Mouse (Mus musculus) heart, adult 2 months (tissue): ENCODE measurements at regions not wholly inside any gene's neighbourhood (a gene's known extent, or its start where the extent isn't known, plus 50 kb on each side); places are given as distances from the start of the nearest gene placed in this dataset.
A peak's percentile ranks its signal among the peaks of the same experiment; 100 is the strongest.

Source experiments
- DNase-seq, 2 experiments: peaks; one replicate each; pipeline ENCODE4 v3.0.0; 2021
- H3K27ac ChIP-seq: fragments of 200-600 bp; 2 replicates; pipeline ENCODE4 v1.8.1; 2022
- H3K27me3 ChIP-seq: fragments of 200-500 bp; 2 replicates; pipeline ENCODE4 v1.6.1; 2012; ENCODE audit warnings: mild to moderate bottlenecking, low read length, inconsistent platforms, mixed read lengths; ENCODE audit not compliant: control insufficient read depth, insufficient read depth
- H3K36me3 ChIP-seq: fragments of 200-500 bp; 2 replicates; pipeline ENCODE4 v1.6.1; 2012; ENCODE audit warnings: low read length, inconsistent platforms; ENCODE audit not compliant: control insufficient read depth, insufficient read depth
- H3K4me1 ChIP-seq: fragments of 200-500 bp; 2 replicates; pipeline ENCODE4 v1.6.1; 2011; ENCODE audit warnings: low read length; ENCODE audit not compliant: control insufficient read depth, insufficient read depth
- H3K4me3 ChIP-seq: fragments of 200-600 bp; 2 replicates; pipeline ENCODE4 v1.8.1; 2022
- H3K79me2 ChIP-seq: fragments of 200-500 bp; replicated peaks from 2 replicates; pipeline ENCODE4 v1.6.1; 2012; ENCODE audit warnings: mild to moderate bottlenecking, inconsistent platforms, low read length, moderate library complexity, mixed read lengths; ENCODE audit not compliant: control insufficient read depth, insufficient read depth
- H3K9ac ChIP-seq: fragments of 200-500 bp; 2 replicates; pipeline ENCODE4 v1.6.1; 2012; ENCODE audit warnings: low read depth, mild to moderate bottlenecking, control low read depth, inconsistent platforms, low read length, mixed read lengths
- CTCF ChIP-seq: fragments of 200-600 bp; IDR thresholded peaks from 2 replicates; pipeline ENCODE4 v1.8.1; 2022; ENCODE audit warnings: antibody characterized with exemption, mild to moderate bottlenecking, moderate library complexity
- EP300 ChIP-seq: fragments of 200-500 bp; IDR thresholded peaks from 2 replicates; pipeline ENCODE4 v1.6.1; 2011; ENCODE audit warnings: low read depth, low read length, control low read depth; ENCODE audit not compliant: insufficient read depth
- POLR2A ChIP-seq: fragments of 200-500 bp; IDR thresholded peaks from 2 replicates; pipeline ENCODE4 v1.6.1; 2011; ENCODE audit warnings: mild to moderate bottlenecking, low read depth, low read length, control low read depth; ENCODE audit not compliant: insufficient read depth
- WGBS: fragments of 180-500 bp; shearing (Covaris S2); methylation state at CpG from one replicate; pipeline ENCODE4 v1.1.7; 2018; 5-methylcytosine and 5-hydroxymethylcytosine counted together
- intact Hi-C: fragments of 180-260 bp; cut with DNase I; formaldehyde crosslinking; loops from one replicate; pipeline ENCODE4 v1.15.1; 2025

DNA sequence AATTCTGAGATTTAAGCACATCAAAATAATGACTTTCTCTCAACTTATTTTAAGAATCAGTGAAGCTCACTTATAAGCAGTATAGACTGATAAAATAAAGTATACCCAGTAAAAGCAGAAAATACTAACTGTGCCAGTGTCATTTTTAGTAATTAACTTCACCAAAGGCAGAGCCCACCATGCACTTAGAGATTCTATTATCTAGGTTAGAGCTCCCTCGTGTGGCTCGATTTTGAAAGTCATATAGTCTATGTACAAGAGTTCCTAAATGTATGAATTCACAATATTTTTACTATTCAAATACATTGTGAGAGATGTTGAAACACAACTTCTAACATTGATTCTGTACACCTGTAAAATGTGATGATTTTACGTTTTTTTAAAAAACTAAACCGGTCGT is 589.3 kb downstream of the Kcnj3 start:
- Histone ChIP-seq H3K79me2 (no peaks in the 10 kb centered on the region), H3K4me3 (no peak overlapping the region), H3K27me3 (no peaks in the 10 kb centered on the region), H3K4me1 (no peaks in the 10 kb centered on the region), H3K27ac (no peak overlapping the region), H3K36me3 (no peaks in the 10 kb centered on the region), H3K9ac (no peak overlapping the region)
- TF ChIP-seq CTCF (peak; percentile 48), POLR2A (no peak), EP300 (no peak)
- DNase-seq, result no peak
- intact Hi-C loops, result no loop called here
- WGBS, result 7% methylated on average over 5 of the region's 5 CpGs

DNA sequence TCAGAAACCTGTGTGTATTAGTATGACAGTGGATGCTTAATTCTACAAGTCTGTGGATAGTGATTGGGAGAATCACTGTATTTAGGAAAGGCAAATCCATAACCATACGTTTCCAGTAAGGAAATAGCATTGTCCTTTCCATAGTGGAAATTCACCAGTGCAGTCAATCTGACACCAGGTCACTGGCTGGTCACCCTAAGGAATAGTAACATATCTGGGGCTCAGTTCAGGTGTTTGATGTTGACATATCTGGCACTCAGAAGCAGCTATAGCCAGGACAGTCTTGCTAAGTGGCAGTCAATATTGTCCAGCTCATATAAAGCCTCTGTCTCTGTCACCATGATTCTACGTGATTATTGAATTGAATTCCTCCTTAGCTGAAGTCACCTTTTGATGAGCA is 593.2 kb downstream of the Kcnj3 start:
- Histone ChIP-seq H3K4me3 (no peak overlapping the region), H3K27me3 (no peaks in the 10 kb centered on the region), H3K36me3 (no peaks in the 10 kb centered on the region), H3K4me1 (no peaks in the 10 kb centered on the region), H3K79me2 (no peaks in the 10 kb centered on the region), H3K9ac (no peak overlapping the region), H3K27ac (no peak overlapping the region)
- no peak for TF ChIP-seq EP300
- TF ChIP-seq CTCF, result no peak
- no peak for TF ChIP-seq POLR2A
- intact Hi-C loops, result no loop called here
- DNase-seq, result no peak
- 76% methylated on average over 2 of the region's 2 CpGs for WGBS
